Mouse (Mus musculus) erythroblast, embryonic 14.5 days (primary cell): ENCODE measurements around the gene Zp3r.

ENCODE experiments used
- GATA1 ChIP-seq: IDR thresholded peaks from 2 replicates; pipeline ENCODE4 v1.6.1; 2012; ENCODE audit warnings: low read length, inconsistent platforms, mixed read lengths
- TAL1 ChIP-seq: IDR thresholded peaks from 3 replicates; pipeline ENCODE4 v1.6.1; 2012; ENCODE audit warnings: low read length, inconsistent platforms, mixed read lengths

DNA sequence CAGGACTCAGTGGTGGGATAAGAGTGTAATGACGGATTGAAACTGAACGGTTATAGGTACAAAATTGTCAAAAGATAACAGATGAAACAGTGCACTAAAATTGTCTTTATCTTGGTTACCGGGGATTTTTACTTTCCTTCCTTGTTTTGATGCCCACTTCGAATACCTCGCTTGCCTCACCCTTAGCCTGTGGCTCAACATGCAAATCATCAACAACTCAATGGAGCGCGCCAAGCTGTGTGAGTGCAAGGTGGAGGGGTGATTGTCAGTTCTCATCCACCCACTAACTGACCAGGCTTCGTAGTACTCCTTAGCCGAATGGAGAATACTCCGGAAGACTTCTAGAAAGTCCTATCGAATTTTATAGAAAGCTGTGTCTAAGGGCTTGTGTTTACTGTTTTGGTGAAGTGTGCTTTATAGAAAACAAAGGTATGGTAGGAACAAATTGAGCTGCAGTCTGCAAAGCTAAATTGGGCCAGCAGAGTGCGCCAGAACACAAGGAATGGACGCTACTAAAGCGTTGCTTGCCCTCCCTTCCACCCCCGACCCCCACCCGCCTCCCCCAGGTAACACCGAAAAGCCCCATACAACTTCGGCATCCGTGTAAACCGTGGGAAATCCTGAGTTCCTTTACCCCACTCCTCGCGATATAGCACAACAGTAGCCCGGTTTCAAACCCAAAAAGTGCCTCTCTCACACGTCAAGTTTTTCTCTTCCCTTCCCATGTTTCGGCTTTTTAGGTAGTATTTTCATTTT is 81.6 kb downstream of the Zp3r start:
- TF ChIP-seq GATA1 (no peak), TAL1 (no peak)
